Mouse (Mus musculus): Measurements from ENCODE around the gene Myh14.

- TF ChIP-seq POLR2A (IDR thresholded peaks at IDR 0.05; ENCODE audit: insufficient read depth, low read length) (no peak), CTCF (IDR thresholded peaks at IDR 0.05; ENCODE audit: low read depth, low read length) (no peak), EP300 (IDR thresholded peaks at IDR 0.05; ENCODE audit: insufficient read depth, low read depth, low read length) (no peak)
Observed at GRCm38 (mm10) chr7:44693427-44694175, 23.0 kb upstream of the Myh14 start.

Measured in ES-Bruce4 (cell line).